Mouse (Mus musculus) spleen, embryonic (tissue): ENCODE measurements around the gene Tbc1d2.

ENCODE experiments used
- CTCF ChIA-PET: fragments of 350-600 bp; sonication (Branson Sonifier 250); formaldehyde crosslinking; loops from one replicate; lab custom pipeline; 2022; lab: Charles Lee

Tbc1d2 gene

DNA sequence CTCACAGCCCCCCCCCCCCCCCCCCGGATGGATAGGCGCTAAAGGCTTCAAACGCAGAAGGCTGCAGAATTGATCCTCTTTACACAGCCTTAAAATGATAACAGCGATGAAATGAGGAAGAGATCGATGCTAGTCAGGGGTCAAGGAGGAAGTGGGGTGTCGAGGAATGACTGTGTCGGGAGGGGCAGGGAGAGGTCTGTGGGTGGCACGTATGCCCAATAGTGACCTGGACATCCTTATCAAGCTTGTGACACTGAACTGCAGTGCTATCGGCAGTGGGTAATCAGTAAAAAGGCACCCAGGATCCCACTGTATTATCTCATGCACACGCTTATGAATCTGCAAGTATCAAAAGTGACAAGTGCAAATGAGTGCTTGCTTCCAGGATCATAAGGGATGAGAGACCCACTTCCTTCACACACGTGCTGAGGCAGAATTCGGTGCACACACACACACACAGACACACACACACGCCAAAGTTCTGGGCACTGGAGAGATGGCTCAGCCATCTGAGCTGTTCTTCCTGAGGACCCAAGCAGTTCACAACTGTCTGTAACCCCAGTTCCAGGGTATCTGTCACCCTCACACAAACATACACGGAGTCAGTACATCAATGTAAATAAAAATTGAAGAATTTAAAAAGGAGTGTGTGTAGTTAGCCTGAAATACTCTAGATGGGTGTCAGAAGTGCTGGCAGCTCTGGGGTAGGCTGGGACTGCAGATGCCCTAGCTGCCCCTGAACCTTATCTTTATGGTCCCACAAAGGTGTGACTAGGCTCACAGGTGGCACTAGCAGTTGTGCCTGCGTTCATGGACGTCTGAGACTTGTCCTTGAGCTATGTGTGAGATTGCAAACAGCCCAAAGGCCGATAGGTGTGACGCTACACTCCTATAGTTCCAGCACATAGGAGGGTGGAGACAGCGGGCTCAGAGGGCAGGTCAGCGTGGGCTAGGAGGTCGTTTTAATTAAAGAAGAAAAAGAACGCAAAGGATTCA is 91.0 kb downstream of the Tbc1d2 start:
- CTCF ChIA-PET = no interaction called here

- CTCF ChIA-PET = interaction anchor here (0.6 kb wide), 1 partner anchor 10 kb away, joined by 4 read pairs; no protein-coding TSS in a partner anchor
Measured at GRCm38 (mm10) chr4:46556933-46557332, 93.1 kb downstream of the Tbc1d2 start.

DNA sequence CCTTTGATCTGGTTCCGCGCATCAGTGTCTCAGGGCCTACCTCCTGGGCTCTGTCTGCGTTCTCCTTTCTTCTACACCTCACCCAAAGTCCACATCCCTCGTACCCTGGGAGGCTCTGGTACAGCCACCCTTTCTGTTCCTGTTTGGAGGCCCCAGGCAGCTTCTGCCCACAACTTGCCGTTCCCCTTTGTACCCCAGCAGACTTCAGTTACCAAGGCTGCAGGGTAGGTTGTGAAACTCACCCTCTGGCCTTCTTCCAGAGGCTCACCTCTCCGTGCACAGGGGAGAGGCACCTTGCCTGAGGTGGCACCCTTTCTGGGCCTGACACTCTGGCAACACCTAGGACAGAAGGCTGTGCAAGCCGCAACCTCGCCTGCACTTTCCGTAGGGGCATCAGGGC is 94.2 kb downstream of the Tbc1d2 start:
- CTCF ChIA-PET = no interaction called here
